Mouse (Mus musculus) adipose tissue, adult 10 weeks (tissue): ENCODE measurements around the gene Ltbp3. TPM values are rescaled to one million over a fixed set of nuclear protein-coding genes. Genes with fewer than 3 reads are reported as not detected.

ENCODE experiments used
- polyA plus RNA-seq: library from polyadenylated mRNA; stranded (reverse); fragments of 350-450 nt; fragmentation: Illumina TruSeq; extraction: RNeasy Lipid Tissue Mini Kit (QIAGEN cat#74804); gene quantifications from one replicate; pipeline ENCODE4 v1.2.3, GENCODE M21; 2014; ENCODE audit warnings: low read depth, low replicate concordance

Gene Ltbp3
- 196 TPM for polyA plus RNA-seq

DNA sequence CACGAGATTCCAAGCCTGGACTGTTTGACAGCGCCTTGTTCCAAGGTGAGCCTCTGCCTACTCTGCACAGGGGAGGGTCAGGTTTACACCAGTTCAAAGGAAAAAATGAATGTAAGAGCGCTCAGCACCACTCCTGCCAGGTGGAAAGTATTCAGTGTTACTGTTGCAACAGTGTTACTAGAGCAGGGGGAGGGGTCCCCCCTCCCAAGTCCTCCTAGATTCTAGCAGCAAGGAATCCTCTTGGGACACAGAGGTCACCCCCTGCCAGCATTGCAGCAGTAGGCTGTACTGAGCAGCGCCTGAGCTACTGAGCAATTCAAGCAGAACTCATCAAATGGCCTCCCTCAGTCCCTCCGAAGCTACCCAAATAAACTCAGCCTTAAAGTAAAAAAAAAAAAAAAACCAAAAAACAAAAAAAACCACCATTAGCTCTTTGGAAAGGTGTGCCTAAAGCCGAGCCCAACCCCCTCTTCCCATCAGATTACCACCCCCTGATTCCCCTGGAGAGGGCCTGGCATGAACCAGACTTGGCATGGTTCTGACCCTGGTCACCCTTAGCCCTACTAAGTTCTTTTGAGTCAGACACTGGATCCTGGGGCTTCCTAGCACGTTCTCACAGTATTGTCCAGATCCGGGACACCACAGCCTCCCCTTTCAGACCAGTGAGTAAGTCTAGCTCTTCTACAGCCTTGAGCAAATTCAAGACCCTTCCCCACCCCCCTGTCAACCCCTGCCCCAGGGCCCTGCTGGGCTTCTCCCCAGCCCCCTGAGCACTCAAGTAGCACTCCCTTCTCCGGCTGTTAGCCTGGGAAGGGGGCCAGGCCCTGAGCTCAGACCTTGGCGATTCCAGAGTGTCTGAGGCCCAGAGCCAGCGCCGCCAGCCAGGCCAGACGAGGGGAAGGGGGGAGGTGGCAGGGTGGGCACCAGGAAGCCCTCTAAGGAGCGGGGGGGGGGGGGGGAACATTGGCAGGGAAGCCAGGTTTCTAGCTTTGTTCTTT is at the start of gene Ltbp3:
TSS of gene Ltbp3 (plus strand) at position 585 of the 998 bp plus-strand sequence.

GRCm38 (mm10) chr19:5704163-5704800 is 36.4 kb upstream of the Ltbp3 start, which contains the start of gene Kcnk7:
Kcnk7 (plus strand) TSS chr19:5704367.

GRCm38 (mm10) chr19:5725767-5726515 is 14.8 kb upstream of the Ltbp3 start, which contains the start of gene Ehbp1l1:
Ehbp1l1 (minus strand) TSS chr19:5726317.

GRCm38 (mm10) chr19:5729444-5729815 is 11.3 kb upstream of the Ltbp3 start, which contains the start of gene Fam89b:
Fam89b (minus strand) TSS chr19:5729653.

DNA sequence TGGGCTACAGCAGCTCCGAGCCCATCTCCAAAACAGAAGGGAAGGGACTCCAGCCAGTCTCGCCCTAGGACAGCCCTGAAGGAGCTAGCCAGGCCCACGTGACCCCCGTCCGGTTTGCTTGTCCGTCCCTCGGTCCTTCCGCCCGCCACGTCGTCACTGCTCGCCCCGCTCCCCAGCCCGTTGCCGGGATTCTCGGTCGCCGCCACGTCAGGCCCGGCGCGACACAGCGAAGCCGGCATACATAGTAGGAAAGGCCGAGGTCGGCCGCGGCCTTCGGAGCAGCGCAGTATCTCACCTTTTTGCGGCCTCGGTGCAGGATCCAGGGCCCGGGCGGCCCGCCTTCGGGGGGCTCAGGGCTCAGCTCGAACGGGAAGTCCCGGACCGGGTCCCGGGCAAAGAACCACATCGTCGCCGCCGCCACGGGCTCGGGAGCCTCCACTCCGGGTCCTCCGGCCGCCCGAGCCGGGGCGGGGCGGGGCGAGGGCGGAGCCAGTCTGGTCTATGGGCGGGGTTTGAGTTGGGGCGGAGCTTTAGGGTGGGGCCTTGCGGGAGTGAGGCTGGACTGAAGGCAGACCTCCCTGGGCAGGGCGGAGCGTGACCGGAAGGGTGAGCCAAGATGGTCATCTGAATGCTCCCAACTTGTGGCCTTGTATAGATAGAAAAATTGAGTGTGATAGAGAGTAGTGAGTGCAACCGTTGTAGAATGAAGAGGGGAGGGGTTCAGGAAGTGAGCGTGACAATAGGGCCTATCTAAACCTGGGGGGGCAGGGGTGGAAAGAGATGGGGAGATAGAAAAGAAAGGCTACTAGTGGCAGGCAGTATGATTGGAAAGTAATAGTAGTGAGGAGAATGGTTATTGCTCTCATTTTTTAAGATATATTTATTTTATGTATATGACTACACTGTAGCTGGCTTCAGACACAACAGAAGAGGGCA is 30.5 kb downstream of the Ltbp3 start, which contains the start of gene Scyl1:
TSS of gene Scyl1 (minus strand) at position 495 of the 936 bp plus-strand sequence.

Other genes starting within 250 kb of the Ltbp3 start
- gene 1700020D05Rik, start 237.1 kb upstream of the Ltbp3 start, polyA plus RNA-seq: 6.2 TPM
- 18.9 TPM for gene Snx32, start 230.4 kb upstream of the Ltbp3 start, polyA plus RNA-seq
- gene Ovol1, start 180.3 kb upstream of the Ltbp3 start, polyA plus RNA-seq: 2.1 TPM
- gene Ap5b1, start 172.9 kb upstream of the Ltbp3 start, polyA plus RNA-seq: 5.9 TPM
- gene Rnaseh2c, start 139.0 kb upstream of the Ltbp3 start, polyA plus RNA-seq: 47.8 TPM
- 43.1 TPM for gene Kat5, start 130.7 kb upstream of the Ltbp3 start, polyA plus RNA-seq
- gene Rela, start 103.4 kb upstream of the Ltbp3 start, polyA plus RNA-seq: 47.9 TPM
- 23.3 TPM for gene Sipa1, start 77.2 kb upstream of the Ltbp3 start, polyA plus RNA-seq
- 28.7 TPM for gene Map3k11, start 52.2 kb upstream of the Ltbp3 start, polyA plus RNA-seq
- gene Pcnx3, start 52.0 kb upstream of the Ltbp3 start, polyA plus RNA-seq: 48.3 TPM
- 0.48 TPM for gene Kcnk7, start 36.5 kb upstream of the Ltbp3 start, polyA plus RNA-seq
- gene Ehbp1l1, start 14.6 kb upstream of the Ltbp3 start, polyA plus RNA-seq: 30.6 TPM
- gene Fam89b, start 11.3 kb upstream of the Ltbp3 start, polyA plus RNA-seq: 47.1 TPM
- 96.2 TPM for gene Scyl1, start 30.5 kb downstream of the Ltbp3 start, polyA plus RNA-seq
- gene Frmd8, start 134.4 kb downstream of the Ltbp3 start, polyA plus RNA-seq: 8.9 TPM
- 18.2 TPM for gene Slc25a45, start 136.9 kb downstream of the Ltbp3 start, polyA plus RNA-seq
- 0.92 TPM for gene Tigd3, start 153.2 kb downstream of the Ltbp3 start, polyA plus RNA-seq
- 49.7 TPM for gene Dpf2, start 172.1 kb downstream of the Ltbp3 start, polyA plus RNA-seq
- 6.9 TPM for gene Cdc42ep2, start 183.9 kb downstream of the Ltbp3 start, polyA plus RNA-seq
- gene Pola2, start 223.3 kb downstream of the Ltbp3 start, polyA plus RNA-seq: 16.5 TPM
- not detected for gene Slc22a20, start 245.2 kb downstream of the Ltbp3 start, polyA plus RNA-seq